Mouse (Mus musculus) forebrain, embryonic 15.5 days (tissue): ENCODE data around the gene Tnfrsf13b. TPM values are rescaled to one million over a fixed set of nuclear protein-coding genes. Genes with fewer than 3 reads are reported as not detected.
"Not testable (repeated sequence)": the region's sequence is repeated elsewhere in the genome, so short reads cannot be mapped to it uniquely, and the experiment has no call there.

Experiments used
- ATAC-seq: fragments of 200-750 bp; cut with Nextera tagmentation; replicated peaks from 2 replicates; pipeline ENCODE4 v1.8.0; 2017; ENCODE audit warnings: mild to moderate bottlenecking, moderate TSS enrichment, moderate library complexity
- H3K27ac ChIP-seq: fragments of 300-500 bp; sonication (generic); replicated peaks from 2 replicates; pipeline ENCODE4 v1.5.1; 2015; ENCODE audit warnings: mild to moderate bottlenecking, inconsistent platforms
- H3K27me3 ChIP-seq: fragments of 300-500 bp; sonication (generic); 2 replicates; pipeline ENCODE4 v1.6.1; 2015; ENCODE audit warnings: inconsistent platforms
- H3K36me3 ChIP-seq: fragments of 300-500 bp; sonication (generic); 2 replicates; pipeline ENCODE4 v1.6.1; 2015; ENCODE audit warnings: mild to moderate bottlenecking, inconsistent platforms
- H3K4me1 ChIP-seq: fragments of 300-500 bp; sonication (generic); 2 replicates; pipeline ENCODE4 v1.6.1; 2015; ENCODE audit warnings: inconsistent platforms
- H3K4me2 ChIP-seq: fragments of 300-500 bp; sonication (generic); replicated peaks from 2 replicates; pipeline ENCODE4 v1.6.1; 2015; ENCODE audit warnings: mild to moderate bottlenecking, inconsistent platforms
- H3K4me3 ChIP-seq: fragments of 300-500 bp; sonication (generic); 2 replicates; pipeline ENCODE4 v1.5.1; 2015; ENCODE audit warnings: mild to moderate bottlenecking, inconsistent platforms
- H3K9ac ChIP-seq: fragments of 300-500 bp; sonication (generic); replicated peaks from 2 replicates; pipeline ENCODE4 v1.6.1; 2015; ENCODE audit warnings: mild to moderate bottlenecking, inconsistent platforms
- H3K9me3 ChIP-seq: fragments of 300-500 bp; sonication (generic); 2 replicates; pipeline ENCODE4 v1.6.1; 2016; ENCODE audit warnings: inconsistent platforms
- WGBS: fragments of 180-500 bp; shearing (Covaris S2); methylation state at CpG from one replicate; pipeline ENCODE4 v1.1.7; 2015; ENCODE audit warnings: mixed read lengths; 5-methylcytosine and 5-hydroxymethylcytosine counted together
- polyA plus RNA-seq: library from polyadenylated mRNA; unstranded; fragments of >200 nt; fragmentation: Nextera tagmentation; extraction: Ambion mirVana; gene quantifications from 2 replicates; pipeline ENCODE4 v1.2.1, GENCODE M21; 2015

The Tnfrsf13b gene
- polyA plus RNA-seq, 1 experiment from 2014 or later = 0.78 TPM

GRCm38 (mm10) chr11:61176321-61176720 is 49.8 kb downstream of the Tnfrsf13b start:
- Histone ChIP-seq H3K27ac (peak overlapping the region; percentile 99), H3K4me2 (no peak overlapping the region), H3K4me1 (peaks cover 30% of the 10 kb centered on the region), H3K27me3 (no peaks in the 10 kb centered on the region), H3K9ac (no peak overlapping the region), H3K4me3 (no peak overlapping the region), H3K9me3 (no peaks in the 10 kb centered on the region), H3K36me3 (no peaks in the 10 kb centered on the region)
- no peak for ATAC-seq
- WGBS = 98% methylated on average over 1 of the region's 1 CpGs

- 0 out of 2 replicates have a peak, but pooled peaks cover 7% of the 10 kb centered on the region for H3K4me1 ChIP-seq
- H3K36me3 ChIP-seq = no peaks in the 10 kb centered on the region
- peak overlapping the region; percentile 67 for H3K27ac ChIP-seq
- H3K4me3 ChIP-seq = no peak overlapping the region
- H3K4me2 ChIP-seq = 0 out of 2 replicates have a peak overlapping the region, but pooled peaks have one; percentile 17
- WGBS = 63% methylated on average over 3 of the region's 3 CpGs
- no peaks in the 10 kb centered on the region for H3K9me3 ChIP-seq
- no peaks in the 10 kb centered on the region for H3K27me3 ChIP-seq
- H3K9ac ChIP-seq = no peak overlapping the region
- no peak for ATAC-seq
Measured at GRCm38 (mm10) chr11:61180361-61180760, 53.8 kb downstream of the Tnfrsf13b start.

DNA sequence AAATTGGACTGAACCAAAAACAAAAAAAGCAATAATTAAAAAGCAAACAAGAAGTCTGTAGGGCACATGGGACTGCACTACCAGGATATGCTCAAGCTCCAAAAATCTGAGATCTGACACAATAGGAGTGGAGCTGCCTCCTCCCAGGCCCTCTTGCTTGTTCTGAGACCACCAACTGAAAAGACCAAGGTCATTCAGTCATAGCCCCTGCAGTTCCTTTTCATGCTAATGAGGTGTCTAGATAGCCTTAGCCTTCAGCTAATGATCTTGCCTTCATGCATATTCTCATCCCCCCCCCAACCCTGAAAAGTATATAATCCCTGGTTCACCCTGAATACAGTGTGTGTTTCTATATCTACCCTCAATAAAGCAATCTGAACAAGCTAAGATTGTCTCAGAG is 55.1 kb downstream of the Tnfrsf13b start:
- no peak for ATAC-seq

DNA sequence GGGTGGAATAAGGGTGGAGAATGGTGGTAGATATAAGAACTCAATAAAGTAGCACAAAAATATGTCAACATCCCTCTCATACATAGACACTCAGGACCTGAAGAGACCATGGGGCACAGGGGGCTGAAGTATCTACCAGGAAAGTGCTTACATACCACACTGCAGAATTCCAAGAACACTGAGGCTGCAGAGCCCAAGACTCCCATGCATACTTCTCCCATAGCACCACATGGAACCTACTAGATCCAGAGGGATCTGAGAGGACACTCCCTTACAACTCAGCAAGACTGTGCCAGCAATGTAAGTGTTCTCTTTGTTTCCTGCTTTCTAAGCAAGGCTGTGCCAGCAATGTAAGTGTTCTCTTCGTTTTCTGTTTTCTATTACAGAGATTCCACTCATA is 57.3 kb downstream of the Tnfrsf13b start:
- Histone ChIP-seq H3K4me3 (no peak overlapping the region), H3K4me1 (0 out of 2 replicates have a peak, but pooled peaks cover 4% of the 10 kb centered on the region), H3K27me3 (no peaks in the 10 kb centered on the region), H3K36me3 (no peaks in the 10 kb centered on the region), H3K9ac (no peak overlapping the region), H3K9me3 (no peaks in the 10 kb centered on the region), H3K4me2 (no peak overlapping the region), H3K27ac (no peak overlapping the region)
- 85% methylated on average over 1 of the region's 1 CpGs for WGBS
- no peak for ATAC-seq

More for the DNA sequence above, 55.1 kb downstream of the Tnfrsf13b start:
- Histone ChIP-seq H3K9ac (no peak overlapping the region), H3K36me3 (no peaks in the 10 kb centered on the region), H3K9me3 (no peaks in the 10 kb centered on the region), H3K4me3 (no peak overlapping the region), H3K27ac (no peak overlapping the region), H3K27me3 (no peaks in the 10 kb centered on the region), H3K4me2 (no peak overlapping the region), H3K4me1 (0 out of 2 replicates have a peak, but pooled peaks cover 4% of the 10 kb centered on the region)

DNA sequence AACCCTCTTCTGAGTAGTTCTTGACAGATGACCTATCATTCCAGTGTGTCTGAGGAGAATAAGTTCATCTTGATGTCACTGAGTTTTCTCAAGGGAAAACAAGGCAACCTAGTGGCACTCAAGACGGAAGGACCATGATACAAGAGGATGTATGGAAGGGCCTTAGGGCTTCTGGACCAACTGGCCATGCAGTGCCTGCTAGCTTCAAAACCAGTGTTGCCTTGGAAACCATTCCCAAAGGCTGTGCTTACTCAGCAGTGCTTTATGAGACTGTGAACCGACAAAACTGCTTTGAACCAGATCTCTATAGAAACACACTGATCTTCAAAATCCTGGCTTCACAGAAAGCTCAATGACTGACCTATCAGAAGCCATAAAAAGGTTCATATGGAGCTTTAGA is 64.2 kb downstream of the Tnfrsf13b start:
- Histone ChIP-seq H3K9ac (no peak overlapping the region), H3K9me3 (no peaks in the 10 kb centered on the region), H3K4me2 (no peak overlapping the region), H3K27ac (no peak overlapping the region), H3K4me1 (no peaks in the 10 kb centered on the region), H3K4me3 (no peak overlapping the region), H3K27me3 (no peaks in the 10 kb centered on the region), H3K36me3 (no peaks in the 10 kb centered on the region)
- no peak for ATAC-seq
- 56% methylated on average over 2 of the region's 2 CpGs for WGBS

GRCm38 (mm10) chr11:61192123-61192522 is 65.6 kb downstream of the Tnfrsf13b start:
- H3K36me3 ChIP-seq, H3K4me3 ChIP-seq, H3K27me3 ChIP-seq, H3K9me3 ChIP-seq, H3K9ac ChIP-seq, ATAC-seq, H3K4me2 ChIP-seq, H3K4me1 ChIP-seq, H3K27ac ChIP-seq: not testable (repeated sequence)
- 90% methylated on average over 7 of the region's 10 CpGs for WGBS

- no peak overlapping the region for H3K27ac ChIP-seq
- H3K9ac ChIP-seq = no peak overlapping the region
- H3K4me2 ChIP-seq = no peak overlapping the region
- ATAC-seq = no peak
- H3K27me3 ChIP-seq = no peaks in the 10 kb centered on the region
- WGBS = 89% methylated on average over 2 of the region's 2 CpGs
- no peaks in the 10 kb centered on the region for H3K9me3 ChIP-seq
- no peak overlapping the region for H3K4me3 ChIP-seq
- H3K4me1 ChIP-seq = no peaks in the 10 kb centered on the region
- no peaks in the 10 kb centered on the region for H3K36me3 ChIP-seq
Measured at GRCm38 (mm10) chr11:61192779-61193178, 66.2 kb downstream of the Tnfrsf13b start.

- H3K4me3 ChIP-seq = no peak overlapping the region
- H3K27me3 ChIP-seq = no peaks in the 10 kb centered on the region
- H3K27ac ChIP-seq = no peak overlapping the region
- H3K4me1 ChIP-seq = no peaks in the 10 kb centered on the region
- H3K9ac ChIP-seq = no peak overlapping the region
- H3K4me2 ChIP-seq = no peak overlapping the region
- WGBS = 8% methylated on average over 9 of the region's 9 CpGs
- no peaks in the 10 kb centered on the region for H3K36me3 ChIP-seq
- ATAC-seq = no peak
- H3K9me3 ChIP-seq = no peaks in the 10 kb centered on the region
Measured at GRCm38 (mm10) chr11:61193392-61193791, 66.8 kb downstream of the Tnfrsf13b start.

GRCm38 (mm10) chr11:61196616-61197353 is 70.2 kb downstream of the Tnfrsf13b start:
- ATAC-seq = no peak
- H3K27me3 ChIP-seq = no peaks in the 10 kb centered on the region
- H3K36me3 ChIP-seq = no peaks in the 10 kb centered on the region
- H3K4me3 ChIP-seq = no peak overlapping the region
- H3K4me2 ChIP-seq = no peak overlapping the region
- WGBS = 86% methylated on average over 14 of the region's 14 CpGs
- no peaks in the 10 kb centered on the region for H3K9me3 ChIP-seq
- no peak overlapping the region for H3K9ac ChIP-seq
- H3K4me1 ChIP-seq = no peaks in the 10 kb centered on the region
- no peak overlapping the region for H3K27ac ChIP-seq

DNA sequence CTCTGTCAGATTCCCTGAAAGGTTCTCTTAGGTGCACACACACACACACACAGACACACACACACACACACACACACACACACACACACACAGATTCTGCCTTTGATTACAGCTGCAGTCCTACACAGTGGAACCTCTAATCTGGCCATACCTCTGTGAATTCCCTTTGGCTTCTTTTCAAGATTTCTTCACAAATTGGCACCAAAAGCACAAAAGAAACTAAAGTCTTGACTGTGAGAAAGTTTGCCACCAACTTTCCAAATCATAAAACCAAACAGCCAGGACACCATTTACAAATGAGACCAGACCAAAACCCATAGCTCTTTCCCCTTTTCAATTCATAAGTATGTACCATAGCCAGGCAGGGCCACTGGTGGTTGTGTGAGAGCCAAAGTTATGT is 71.4 kb downstream of the Tnfrsf13b start:
- Histone ChIP-seq H3K9me3 (no peaks in the 10 kb centered on the region), H3K4me1 (no peaks in the 10 kb centered on the region), H3K4me3 (no peak overlapping the region), H3K27me3 (no peaks in the 10 kb centered on the region), H3K36me3 (no peaks in the 10 kb centered on the region), H3K9ac (no peak overlapping the region), H3K4me2 (no peak overlapping the region), H3K27ac (no peak overlapping the region)
- ATAC-seq = no peak

Other genes with a start within 250 kb of the Tnfrsf13b start
- gene Tmem11, start 247.5 kb upstream of the Tnfrsf13b start, polyA plus RNA-seq = 54.6 and 60.8 TPM in 2 replicates
- gene Natd1, start 212.0 kb upstream of the Tnfrsf13b start, polyA plus RNA-seq = 34.5 and 38.0 TPM in 2 replicates
- gene Map2k3, start 194.7 kb upstream of the Tnfrsf13b start, polyA plus RNA-seq = 31.6 and 32.0 TPM in 2 replicates
- 1.6 TPM in 2 replicates for gene Kcnj12, start 104.2 kb upstream of the Tnfrsf13b start, polyA plus RNA-seq
- gene Usp22, start 48.3 kb downstream of the Tnfrsf13b start, polyA plus RNA-seq = 419 and 436 TPM in 2 replicates
- gene Aldh3a1, start 80.8 kb downstream of the Tnfrsf13b start, polyA plus RNA-seq = 0.14 and 0.28 TPM in 2 replicates
- gene Aldh3a2, start 140.7 kb downstream of the Tnfrsf13b start, polyA plus RNA-seq = 27.5 and 28.0 TPM in 2 replicates
- gene Slc47a2, start 216.1 kb downstream of the Tnfrsf13b start, polyA plus RNA-seq = not detected in 2 replicates